Mouse (Mus musculus): ENCODE data around the gene 1190002N15Rik. TPM values are rescaled to one million over a fixed set of nuclear protein-coding genes. Genes with fewer than 3 reads are reported as not detected.

The 1190002N15Rik gene
- polyA plus RNA-seq, 1 experiment = 4.1 TPM

DNA sequence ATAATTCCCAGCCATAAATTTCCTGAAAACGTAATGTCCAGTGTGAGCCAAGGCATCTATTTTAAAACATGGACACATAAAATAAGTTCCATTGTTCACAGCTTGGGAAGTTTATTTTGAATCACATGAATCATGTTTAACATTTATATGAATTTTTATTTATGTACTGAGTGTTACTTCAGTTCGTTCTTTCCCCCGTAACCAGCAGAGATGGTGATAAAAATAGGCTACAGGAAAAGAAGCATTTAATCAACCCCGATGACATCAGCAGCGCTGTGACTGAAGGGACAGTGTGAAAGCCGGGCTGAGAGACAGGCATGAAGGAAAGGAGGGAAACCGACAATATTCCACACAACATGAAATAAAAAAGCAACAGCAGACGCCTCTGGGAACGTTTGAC, 46.4 kb downstream of the 1190002N15Rik start:
- Histone ChIP-seq H3K36me3 (ENCODE audit: control insufficient read depth, insufficient read depth, low read length) (no peaks in the 10 kb centered on the region), H3K4me1 (ENCODE audit: control insufficient read depth, insufficient read depth, insufficient read length) (no peaks in the 10 kb centered on the region), H3K27me3 (ENCODE audit: control insufficient read depth, insufficient read depth, low read length) (no peaks in the 10 kb centered on the region), H3K27ac (ENCODE audit: insufficient read depth, low read length) (no peak overlapping the region), H3K4me3 (ENCODE audit: extremely low read depth, insufficient read depth, insufficient read length) (no peak overlapping the region)
- WGBS = 22% methylated on average over 9 of the region's 9 CpGs
- no peak for DNase-seq (ENCODE audit: low read depth in 1 of 2, low spot score in 2 of 2)
- TF ChIP-seq POLR2A (IDR thresholded peaks at IDR 0.05; ENCODE audit: low read depth, low read length) (no peak), CTCF (IDR thresholded peaks at IDR 0.05; ENCODE audit: extremely low read depth, insufficient read depth, insufficient read length, insufficient replicate concordance) (no peak)

DNA sequence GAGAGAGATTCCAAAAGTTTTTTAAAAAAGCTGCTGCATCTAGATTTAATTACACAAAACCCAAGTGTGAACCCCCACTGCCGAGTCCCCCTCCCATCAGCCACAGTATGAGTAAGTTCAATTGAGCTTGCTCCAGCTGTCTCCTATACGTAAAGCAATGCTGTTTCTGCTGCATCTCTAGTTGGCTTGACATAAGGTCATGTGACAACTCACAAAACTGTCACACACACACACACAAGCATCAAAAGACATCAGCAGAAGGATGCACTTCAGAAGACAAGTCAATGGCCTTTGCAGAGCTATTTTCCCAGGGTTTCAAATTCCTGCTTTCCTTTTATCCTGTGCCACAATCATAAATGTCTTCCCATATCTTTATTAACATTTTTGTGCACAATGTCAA, 49.9 kb downstream of the 1190002N15Rik start:
- Histone ChIP-seq H3K4me3 (ENCODE audit: extremely low read depth, insufficient read depth, insufficient read length) (no peak overlapping the region), H3K4me1 (ENCODE audit: control insufficient read depth, insufficient read depth, insufficient read length) (no peaks in the 10 kb centered on the region), H3K36me3 (ENCODE audit: control insufficient read depth, insufficient read depth, low read length) (no peaks in the 10 kb centered on the region), H3K27me3 (ENCODE audit: control insufficient read depth, insufficient read depth, low read length) (no peaks in the 10 kb centered on the region), H3K27ac (ENCODE audit: insufficient read depth, low read length) (no peak overlapping the region)
- WGBS = 95% methylated on average over 2 of the region's 2 CpGs
- no peak for DNase-seq (ENCODE audit: low read depth in 1 of 2, low spot score in 2 of 2)
- TF ChIP-seq POLR2A (IDR thresholded peaks at IDR 0.05; ENCODE audit: low read depth, low read length) = no peak
- no peak for TF ChIP-seq CTCF (IDR thresholded peaks at IDR 0.05; ENCODE audit: extremely low read depth, insufficient read depth, insufficient read length, insufficient replicate concordance)

DNA sequence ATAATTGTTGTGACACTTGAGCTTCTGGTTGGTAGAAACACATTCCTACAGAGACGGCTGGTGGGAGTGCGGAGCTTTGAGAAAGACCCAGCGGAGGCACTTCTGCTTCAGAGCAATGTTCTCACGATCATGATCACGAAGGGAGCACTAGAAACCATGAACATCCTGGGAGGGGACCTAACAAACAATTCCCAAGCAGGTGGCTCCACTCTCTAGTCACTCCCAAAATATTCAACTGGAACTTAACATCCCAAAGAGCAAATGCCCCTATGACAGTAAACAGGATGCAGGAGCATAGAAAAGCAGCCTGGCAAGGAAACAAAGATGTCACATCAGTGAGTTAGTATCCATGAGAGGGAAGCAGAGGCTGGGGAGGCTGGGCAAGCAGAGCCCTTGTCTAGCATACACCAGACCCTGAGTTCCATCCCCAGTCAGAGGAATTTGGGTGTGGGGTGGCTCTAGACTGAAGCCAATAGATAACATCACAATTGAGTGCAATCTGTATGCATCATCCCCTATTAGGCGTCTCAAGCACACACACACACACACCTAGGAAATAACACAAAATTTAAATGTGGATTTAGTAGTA, 54.5 kb downstream of the 1190002N15Rik start:
- H3K27me3 ChIP-seq (ENCODE audit: control insufficient read depth, insufficient read depth, low read length) = no peaks in the 10 kb centered on the region
- no peaks in the 10 kb centered on the region for H3K36me3 ChIP-seq (ENCODE audit: control insufficient read depth, insufficient read depth, low read length)
- H3K4me3 ChIP-seq (ENCODE audit: extremely low read depth, insufficient read depth, insufficient read length) = no peak overlapping the region
- TF ChIP-seq POLR2A (IDR thresholded peaks at IDR 0.05; ENCODE audit: low read depth, low read length) (no peak), CTCF (IDR thresholded peaks at IDR 0.05; ENCODE audit: extremely low read depth, insufficient read depth, insufficient read length, insufficient replicate concordance) (no peak)
- DNase-seq (ENCODE audit: low read depth in 1 of 2, low spot score in 2 of 2) = no peak
- H3K4me1 ChIP-seq (ENCODE audit: control insufficient read depth, insufficient read depth, insufficient read length) = no peaks in the 10 kb centered on the region
- 87% methylated on average over 6 of the region's 6 CpGs for WGBS
- no peak overlapping the region for H3K27ac ChIP-seq (ENCODE audit: insufficient read depth, low read length)

DNA sequence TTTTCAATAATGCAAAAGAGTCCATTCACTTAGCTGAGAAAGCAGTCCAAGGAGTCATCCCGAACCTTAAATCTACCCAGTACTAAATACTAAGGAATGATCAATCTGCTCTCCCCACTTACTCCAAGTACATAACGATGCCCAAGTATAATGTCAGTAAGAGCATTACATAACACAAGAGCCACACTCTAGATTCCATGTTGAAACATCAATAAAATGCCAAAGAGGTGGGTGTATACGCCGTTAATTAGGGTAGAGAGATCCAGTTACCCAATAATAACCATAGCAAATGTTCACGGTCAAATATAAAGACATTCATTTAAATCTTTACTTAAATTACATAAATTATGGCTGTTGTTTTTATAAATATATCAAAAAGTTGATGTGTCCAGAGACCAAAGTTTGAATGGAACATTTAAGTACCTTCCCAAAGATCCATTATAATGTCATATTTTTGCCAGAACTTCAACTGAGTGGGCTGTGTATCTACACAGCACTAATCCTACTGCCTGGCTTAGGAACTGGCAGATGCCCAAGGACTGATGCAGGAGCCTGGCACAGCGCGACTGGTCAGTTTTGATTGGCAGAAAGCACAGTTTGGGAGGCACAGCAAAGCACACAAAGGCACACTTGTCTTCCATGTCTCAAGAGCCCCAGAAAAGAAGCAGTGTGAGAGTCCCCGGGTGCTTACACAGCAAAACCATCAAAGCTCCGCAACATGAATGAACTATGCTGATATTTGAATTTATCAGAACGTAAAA, 55.5 kb downstream of the 1190002N15Rik start:
- WGBS = 91% methylated on average over 10 of the region's 10 CpGs

DNA sequence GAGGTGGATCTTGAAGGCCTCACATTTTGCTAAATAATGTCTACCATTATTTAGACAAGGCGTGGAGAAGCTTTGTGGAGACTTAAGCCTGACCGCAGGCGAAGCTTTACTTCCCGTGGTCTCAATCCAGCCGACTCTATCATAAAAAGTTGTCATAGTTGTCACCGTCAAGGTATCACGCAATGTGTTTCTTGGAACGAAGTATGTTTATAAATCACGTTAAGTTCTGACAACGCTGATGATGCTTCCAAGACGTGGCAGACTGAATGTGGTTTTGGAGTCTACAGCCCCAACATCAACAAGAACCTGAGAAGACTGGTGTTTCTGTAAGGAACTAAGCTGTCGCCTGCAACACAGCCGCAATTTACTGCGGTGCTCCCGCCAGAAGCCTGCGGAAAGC, 56.8 kb downstream of the 1190002N15Rik start:
- Histone ChIP-seq H3K4me1 (ENCODE audit: control insufficient read depth, insufficient read depth, insufficient read length) (no peaks in the 10 kb centered on the region), H3K36me3 (ENCODE audit: control insufficient read depth, insufficient read depth, low read length) (no peaks in the 10 kb centered on the region), H3K27ac (ENCODE audit: insufficient read depth, low read length) (no peak overlapping the region), H3K27me3 (ENCODE audit: control insufficient read depth, insufficient read depth, low read length) (no peaks in the 10 kb centered on the region), H3K4me3 (ENCODE audit: extremely low read depth, insufficient read depth, insufficient read length) (no peak overlapping the region)
- no peak for DNase-seq (ENCODE audit: low read depth in 1 of 2, low spot score in 2 of 2)
- TF ChIP-seq CTCF (IDR thresholded peaks at IDR 0.05; ENCODE audit: extremely low read depth, insufficient read depth, insufficient read length, insufficient replicate concordance) (no peak), POLR2A (IDR thresholded peaks at IDR 0.05; ENCODE audit: low read depth, low read length) (no peak)
- WGBS = 84% methylated on average over 16 of the region's 16 CpGs

More for the DNA sequence above, 55.5 kb downstream of the 1190002N15Rik start:
- Histone ChIP-seq H3K4me1 (ENCODE audit: control insufficient read depth, insufficient read depth, insufficient read length) (no peaks in the 10 kb centered on the region), H3K27me3 (ENCODE audit: control insufficient read depth, insufficient read depth, low read length) (no peaks in the 10 kb centered on the region), H3K4me3 (ENCODE audit: extremely low read depth, insufficient read depth, insufficient read length) (no peak overlapping the region), H3K36me3 (ENCODE audit: control insufficient read depth, insufficient read depth, low read length) (no peaks in the 10 kb centered on the region), H3K27ac (ENCODE audit: insufficient read depth, low read length) (no peak overlapping the region)
- TF ChIP-seq CTCF (IDR thresholded peaks at IDR 0.05; ENCODE audit: extremely low read depth, insufficient read depth, insufficient read length, insufficient replicate concordance) (no peak), POLR2A (IDR thresholded peaks at IDR 0.05; ENCODE audit: low read depth, low read length) (no peak)
- DNase-seq (ENCODE audit: low read depth in 1 of 2, low spot score in 2 of 2) = no peak

DNA sequence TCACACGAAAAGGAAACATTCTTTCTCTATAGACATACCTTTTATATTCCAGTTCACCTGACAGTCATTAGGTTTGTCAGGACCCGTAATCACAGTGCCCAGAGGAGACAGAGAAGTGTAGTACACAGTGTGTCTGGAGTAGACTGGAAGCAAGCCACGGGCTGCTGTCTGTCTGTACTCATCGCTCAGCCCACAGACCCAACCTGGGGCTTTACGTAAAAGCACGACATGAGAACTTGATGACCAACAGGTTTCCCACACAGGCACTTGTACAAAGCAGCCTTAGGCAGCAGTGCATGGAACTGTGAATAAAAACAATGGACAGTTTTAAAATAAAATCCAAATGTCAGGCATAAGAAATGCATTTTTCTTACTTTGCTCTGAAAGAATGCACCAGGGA, 58.5 kb downstream of the 1190002N15Rik start:
- TF ChIP-seq POLR2A (IDR thresholded peaks at IDR 0.05; ENCODE audit: low read depth, low read length) = no peak
- no peak for TF ChIP-seq CTCF (IDR thresholded peaks at IDR 0.05; ENCODE audit: extremely low read depth, insufficient read depth, insufficient read length, insufficient replicate concordance)
- no peak for DNase-seq (ENCODE audit: low read depth in 1 of 2, low spot score in 2 of 2)
- no peaks in the 10 kb centered on the region for H3K27me3 ChIP-seq (ENCODE audit: control insufficient read depth, insufficient read depth, low read length)
- H3K4me1 ChIP-seq (ENCODE audit: control insufficient read depth, insufficient read depth, insufficient read length) = no peaks in the 10 kb centered on the region
- WGBS = 92% methylated on average over 6 of the region's 6 CpGs
- H3K4me3 ChIP-seq (ENCODE audit: extremely low read depth, insufficient read depth, insufficient read length) = no peak overlapping the region
- no peaks in the 10 kb centered on the region for H3K36me3 ChIP-seq (ENCODE audit: control insufficient read depth, insufficient read depth, low read length)
- no peak overlapping the region for H3K27ac ChIP-seq (ENCODE audit: insufficient read depth, low read length)

DNA sequence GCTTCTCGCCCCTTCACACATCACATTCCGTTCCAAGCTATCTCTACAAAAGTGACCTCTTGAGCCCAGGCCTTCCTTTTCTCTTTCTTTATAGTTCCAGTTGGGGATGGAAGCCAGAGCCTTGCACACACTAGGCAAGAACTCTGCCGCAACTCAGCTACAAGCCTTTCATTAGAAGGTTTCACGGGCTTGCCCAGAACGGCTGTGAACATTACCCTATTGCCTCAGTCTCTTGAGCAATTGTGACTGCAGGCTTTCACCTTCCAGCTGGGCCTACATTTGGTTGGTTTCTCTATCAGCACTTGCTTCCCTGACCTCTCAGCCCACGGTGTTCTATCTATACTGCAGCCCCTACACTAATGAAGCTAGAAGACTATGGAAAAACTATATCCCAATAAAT, 58.9 kb downstream of the 1190002N15Rik start:
- TF ChIP-seq POLR2A (IDR thresholded peaks at IDR 0.05; ENCODE audit: low read depth, low read length) (no peak), CTCF (IDR thresholded peaks at IDR 0.05; ENCODE audit: extremely low read depth, insufficient read depth, insufficient read length, insufficient replicate concordance) (no peak)
- no peaks in the 10 kb centered on the region for H3K36me3 ChIP-seq (ENCODE audit: control insufficient read depth, insufficient read depth, low read length)
- no peaks in the 10 kb centered on the region for H3K27me3 ChIP-seq (ENCODE audit: control insufficient read depth, insufficient read depth, low read length)
- H3K27ac ChIP-seq (ENCODE audit: insufficient read depth, low read length) = no peak overlapping the region
- no peak for DNase-seq (ENCODE audit: low read depth in 1 of 2, low spot score in 2 of 2)
- no peak overlapping the region for H3K4me3 ChIP-seq (ENCODE audit: extremely low read depth, insufficient read depth, insufficient read length)
- 89% methylated on average over 6 of the region's 6 CpGs for WGBS
- no peaks in the 10 kb centered on the region for H3K4me1 ChIP-seq (ENCODE audit: control insufficient read depth, insufficient read depth, insufficient read length)
